Mouse (Mus musculus) kidney, adult 11 months (tissue): ENCODE measurements around the gene Olfr76.
"Not testable (repeated sequence)": the region's sequence is repeated elsewhere in the genome, so short reads cannot be mapped to it uniquely, and the experiment has no call there.

ENCODE experiments used
- DNase-seq: peaks from one replicate; pipeline ENCODE4 v3.0.0; 2022

Olfr76 gene

DNA sequence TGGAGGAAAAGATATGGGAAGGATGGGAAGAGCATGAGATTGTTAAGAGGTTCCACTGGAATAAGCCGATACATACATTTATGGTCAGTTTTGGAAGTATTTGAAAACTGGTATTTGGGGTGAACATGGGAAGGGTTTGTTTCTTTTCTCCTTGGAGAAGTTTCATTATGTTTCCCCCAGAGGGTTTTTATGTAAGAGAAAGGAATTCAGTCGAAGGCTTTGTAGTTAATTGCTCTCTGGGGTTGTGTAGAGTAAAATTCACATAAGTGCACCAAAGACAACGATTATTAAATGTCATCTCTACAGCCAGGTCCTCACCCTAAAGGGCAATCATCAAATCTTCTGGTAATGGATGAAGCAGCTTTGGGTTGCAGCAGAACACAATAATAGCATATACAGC, at the start of gene Olfr76:
Gene Olfr76 (minus strand): TSS at position 101 of the 400 bp plus-strand sequence.
- no peak for DNase-seq

- DNase-seq: not testable (repeated sequence)
Measured at GRCm38 (mm10) chr19:12170062-12170599, 47.1 kb upstream of the Olfr76 start, which contains the start of gene Olfr1555-ps1. Gene Olfr1555-ps1, minus strand, starts transcription at chr19:12170112.

DNA sequence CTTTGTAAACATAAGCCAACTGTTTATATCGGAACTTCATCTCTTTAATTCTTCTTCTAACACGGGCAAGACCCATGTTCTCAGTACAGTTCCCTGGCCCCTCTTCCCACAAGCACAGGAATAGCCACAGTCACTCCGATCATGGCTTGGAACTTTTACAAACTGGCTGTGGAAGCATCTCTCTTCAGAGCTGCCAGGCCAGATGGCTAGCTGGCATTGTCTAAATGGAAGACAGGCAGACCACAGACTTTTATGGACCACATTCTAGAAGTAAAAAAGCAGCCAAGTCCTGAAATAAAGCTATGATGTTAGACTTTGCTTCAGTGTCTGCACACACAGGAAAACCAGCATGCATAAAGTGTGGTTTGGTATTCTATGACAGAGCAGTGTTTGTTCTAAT, 22.4 kb upstream of the Olfr76 start:
- no peak for DNase-seq

DNA sequence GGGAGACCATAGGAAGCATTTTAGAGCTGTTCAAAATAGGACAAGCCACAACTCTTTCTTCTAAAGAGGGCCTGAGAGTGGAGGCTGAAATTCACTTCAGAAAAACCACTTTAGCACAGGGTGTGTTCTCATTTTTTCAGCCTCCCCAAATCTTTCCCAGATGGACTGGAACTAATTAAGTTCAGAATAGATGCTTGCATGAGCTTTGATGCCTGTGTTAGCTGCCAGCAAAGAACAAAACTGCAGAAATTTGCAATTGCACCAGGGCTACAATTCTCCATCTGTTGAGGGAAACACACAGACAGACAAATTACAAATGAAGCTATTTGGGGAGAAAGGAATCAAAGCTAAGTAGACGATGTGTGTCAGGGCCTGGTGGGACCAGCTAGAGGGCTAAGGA, 20.4 kb upstream of the Olfr76 start:
- no peak for DNase-seq

- no peak for DNase-seq
Measured at GRCm38 (mm10) chr19:12134289-12134688, 11.3 kb upstream of the Olfr76 start.

DNA sequence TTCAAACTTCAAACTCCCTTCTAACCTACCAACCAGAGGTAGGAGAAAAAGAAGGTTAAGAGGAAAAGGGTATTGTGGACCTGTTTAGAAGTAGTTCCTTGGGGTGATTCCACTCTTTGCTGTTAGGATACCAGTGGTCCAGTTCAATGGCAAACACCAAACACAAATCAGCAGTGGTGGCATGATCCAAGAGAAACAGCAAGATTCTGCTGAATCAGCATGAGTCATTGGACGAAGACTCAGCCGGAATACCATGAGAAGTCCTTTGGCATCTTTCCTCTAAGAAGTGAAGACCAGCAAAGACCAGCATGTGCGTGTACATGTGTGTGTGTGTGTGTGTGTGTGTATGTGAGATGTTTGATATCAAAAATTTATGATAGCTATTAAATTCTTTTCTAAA, 6.5 kb downstream of the Olfr76 start:
- no peak for DNase-seq

- DNase-seq: no peak
Measured at GRCm38 (mm10) chr19:12115797-12116196, 7.2 kb downstream of the Olfr76 start, which contains the start of gene Olfr1428. Gene Olfr1428, minus strand, starts transcription at chr19:12115897.

- DNase-seq: no peak
Measured at GRCm38 (mm10) chr19:12113807-12114206, 9.2 kb downstream of the Olfr76 start.

DNA sequence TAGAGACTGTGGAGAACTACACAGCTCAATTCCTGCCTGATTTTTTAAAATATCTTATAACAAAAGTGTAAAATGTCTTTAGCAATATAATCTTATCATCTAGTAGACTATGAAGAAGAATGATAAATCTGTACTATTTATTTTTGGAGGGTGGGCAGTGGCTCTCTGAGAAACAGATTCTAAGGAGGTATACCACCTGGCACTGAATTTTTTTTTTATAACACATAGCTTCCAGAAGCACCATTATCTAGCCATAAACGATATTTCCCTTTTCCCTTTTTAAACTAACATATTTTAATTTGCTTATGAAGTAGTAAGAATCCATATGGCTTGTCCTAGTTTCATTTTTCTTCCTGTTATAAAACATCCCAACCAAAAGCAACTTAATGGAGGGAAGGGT, 18.5 kb downstream of the Olfr76 start:
- no peak for DNase-seq

DNA sequence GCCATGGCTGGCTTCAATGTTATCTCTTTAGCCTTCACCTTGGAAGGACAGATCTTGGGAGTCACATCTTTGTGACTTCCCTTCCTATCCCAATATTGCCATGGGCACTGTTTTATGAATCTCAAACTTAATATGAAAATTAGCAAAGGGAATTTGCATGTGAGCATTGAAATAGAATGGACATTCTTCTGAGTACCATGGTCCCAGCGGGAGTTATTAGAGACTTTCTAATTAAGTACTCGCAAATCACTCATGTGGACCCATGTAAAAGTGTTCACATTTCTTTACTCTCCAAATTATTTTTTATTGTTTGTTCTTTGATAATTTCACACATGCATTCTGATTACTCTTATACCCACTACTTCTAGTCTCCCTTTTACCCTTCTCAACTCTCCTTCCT, 19.8 kb downstream of the Olfr76 start, which contains the start of gene Olfr1427:
Gene Olfr1427 (minus strand): TSS at position 101 of the 400 bp plus-strand sequence.
- DNase-seq: no peak

- DNase-seq: no peak
Measured at GRCm38 (mm10) chr19:12091913-12092312, 31.1 kb downstream of the Olfr76 start, which contains the start of gene Olfr1426. Gene Olfr1426, minus strand, starts transcription at chr19:12092013.

- DNase-seq: not testable (repeated sequence)
Measured at GRCm38 (mm10) chr19:12077631-12078030, 45.4 kb downstream of the Olfr76 start, which contains the start of gene Olfr1425. Gene Olfr1425, minus strand, starts transcription at chr19:12077731.

DNA sequence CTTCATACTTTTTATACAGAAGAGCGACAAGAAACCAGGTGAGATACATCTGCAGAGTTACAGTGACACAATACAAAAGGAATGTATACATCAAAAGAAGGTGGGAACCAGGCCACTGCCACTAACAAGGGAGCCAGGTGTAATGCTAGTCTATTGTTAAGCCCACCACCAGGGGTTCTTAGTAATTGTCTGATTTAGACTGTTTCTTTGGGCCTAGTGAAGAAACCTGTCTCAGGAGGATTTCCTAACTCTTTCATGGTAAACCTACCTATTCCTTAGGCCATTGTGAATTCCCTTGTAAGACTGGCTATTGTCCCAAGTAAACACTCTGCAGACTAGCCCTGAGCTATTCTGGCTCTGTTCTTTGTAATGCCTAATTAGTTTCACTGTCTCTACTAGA, 53.5 kb downstream of the Olfr76 start:
- DNase-seq: not testable (repeated sequence)
